Mouse (Mus musculus) liver, postnatal 0 days (tissue): ENCODE measurements around the gene Dyx1c1.

Experiments used
- CTCF ChIP-seq: sonication (generic); IDR thresholded peaks from 2 replicates; pipeline ENCODE4 v1.5.1; 2016; ENCODE audit warnings: antibody characterized with exemption, low read depth
- EP300 ChIP-seq: IDR thresholded peaks from 2 replicates; pipeline ENCODE4 v1.6.1; 2016; ENCODE audit warnings: antibody characterized with exemption, low read depth, mild to moderate bottlenecking

- no peak for TF ChIP-seq EP300
- peak; percentile 77 for TF ChIP-seq CTCF
These were observed 3.0 kb upstream of the Dyx1c1 start for GRCm38 (mm10) chr9:72955546-72955945.
